Mouse (Mus musculus) embryonic facial prominence, embryonic 10.5 days (tissue): ENCODE measurements at regions not wholly inside any gene's neighbourhood (a gene's known extent, or its start where the extent isn't known, plus 50 kb on each side); places are given as distances from the start of the nearest gene placed in this dataset.
A peak's percentile ranks its signal among the peaks of the same experiment; 100 is the strongest.

Experiments
- DNase-seq: peaks from one replicate; pipeline ENCODE4 v3.0.0-alpha.2; 2017; ENCODE audit warnings: low spot score
- H3K27ac ChIP-seq: fragments of 300-500 bp; sonication (generic); replicated peaks from 2 replicates; pipeline ENCODE4 v1.5.1; 2016; ENCODE audit warnings: mild to moderate bottlenecking
- H3K27me3 ChIP-seq: fragments of 300-500 bp; sonication (generic); replicated peaks from 2 replicates; pipeline ENCODE4 v1.6.1; 2016; ENCODE audit warnings: low read depth, mild to moderate bottlenecking; ENCODE audit not compliant: poor library complexity, severe bottlenecking
- H3K36me3 ChIP-seq: fragments of 300-500 bp; sonication (generic); replicated peaks from 2 replicates; pipeline ENCODE4 v1.6.1; 2016; ENCODE audit warnings: mild to moderate bottlenecking, moderate library complexity
- H3K4me1 ChIP-seq: fragments of 300-500 bp; sonication (generic); 2 replicates; pipeline ENCODE4 v1.6.1; 2016
- H3K4me3 ChIP-seq: fragments of 300-500 bp; sonication (generic); 2 replicates; pipeline ENCODE4 v1.5.1; 2016; ENCODE audit warnings: mild to moderate bottlenecking, moderate library complexity
- H3K9me3 ChIP-seq: fragments of 300-500 bp; sonication (generic); 2 replicates; pipeline ENCODE4 v1.6.1; 2016; ENCODE audit warnings: mild to moderate bottlenecking
- WGBS: fragments of 180-500 bp; shearing (Covaris S2); methylation state at CpG from one replicate; pipeline ENCODE4 v1.1.7; 2016; 5-methylcytosine and 5-hydroxymethylcytosine counted together

GRCm38 (mm10) chr11:12661824-12662443 is 197.2 kb upstream of the Cobl start:
- H3K4me1 ChIP-seq = no peaks in the 10 kb centered on the region
- H3K27me3 ChIP-seq = no peaks in the 10 kb centered on the region
- DNase-seq = no peak
- H3K36me3 ChIP-seq = no peaks in the 10 kb centered on the region
- H3K9me3 ChIP-seq = no peaks in the 10 kb centered on the region
- WGBS = 81% methylated on average over 3 of the region's 3 CpGs
- no peak overlapping the region for H3K27ac ChIP-seq
- no peak overlapping the region for H3K4me3 ChIP-seq

GRCm38 (mm10) chr11:12658847-12659246 is 194.1 kb upstream of the Cobl start:
- Histone ChIP-seq H3K4me1 (no peaks in the 10 kb centered on the region), H3K4me3 (no peak overlapping the region), H3K27me3 (no peaks in the 10 kb centered on the region), H3K9me3 (no peaks in the 10 kb centered on the region), H3K27ac (no peak overlapping the region), H3K36me3 (no peaks in the 10 kb centered on the region)
- DNase-seq = no peak

- no peaks in the 10 kb centered on the region for H3K27me3 ChIP-seq
Observed at GRCm38 (mm10) chr11:12656450-12656849, 191.7 kb upstream of the Cobl start.

More at GRCm38 (mm10) chr11:12656450-12656849, 191.7 kb upstream of the Cobl start:
- DNase-seq = peak; percentile 8
- no peaks in the 10 kb centered on the region for H3K9me3 ChIP-seq
- 45% methylated on average over 10 of the region's 10 CpGs for WGBS
- H3K27ac ChIP-seq = no peak overlapping the region
- H3K4me3 ChIP-seq = no peak overlapping the region
- H3K4me1 ChIP-seq = no peaks in the 10 kb centered on the region
- no peaks in the 10 kb centered on the region for H3K36me3 ChIP-seq
